Mouse (Mus musculus) cerebellum, adult 2 months (tissue): ENCODE data around the gene Mrpl21.

Experiments
- CTCF ChIP-seq: fragments of 200-500 bp; IDR thresholded peaks from 2 replicates; pipeline ENCODE4 v1.5.1; 2011; ENCODE audit warnings: low read depth, mild to moderate bottlenecking, control low read depth, low read length, moderate library complexity, borderline replicate concordance; ENCODE audit not compliant: insufficient read depth
- POLR2A ChIP-seq: fragments of 200-500 bp; IDR thresholded peaks from 2 replicates; pipeline ENCODE4 v1.6.1; 2011; ENCODE audit warnings: low read length, control low read depth, borderline replicate concordance; ENCODE audit not compliant: insufficient read depth

DNA sequence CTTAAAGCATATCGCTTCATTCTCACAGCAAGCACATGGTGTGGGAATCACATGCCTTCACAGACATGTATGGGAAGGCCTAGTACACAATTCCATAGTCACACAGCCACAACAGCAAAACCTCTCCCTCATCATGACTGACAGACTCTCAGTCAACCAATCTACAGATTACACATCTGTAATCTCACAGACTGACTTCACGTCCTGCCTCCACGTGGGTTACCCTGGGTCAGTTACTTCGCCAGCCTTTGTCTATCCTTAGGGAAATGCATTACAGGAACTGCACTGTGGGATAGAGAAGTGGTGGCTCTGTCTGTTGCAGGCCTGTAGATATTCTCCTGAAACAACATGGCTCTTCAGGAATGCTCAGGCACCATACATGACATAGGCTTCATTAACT is 815 bp upstream of the Mrpl21 start:
- TF ChIP-seq POLR2A (no peak), CTCF (no peak)
